Comparison of ENCODE assay signal across 18 mouse cellular contexts in the genomic region with DNA sequence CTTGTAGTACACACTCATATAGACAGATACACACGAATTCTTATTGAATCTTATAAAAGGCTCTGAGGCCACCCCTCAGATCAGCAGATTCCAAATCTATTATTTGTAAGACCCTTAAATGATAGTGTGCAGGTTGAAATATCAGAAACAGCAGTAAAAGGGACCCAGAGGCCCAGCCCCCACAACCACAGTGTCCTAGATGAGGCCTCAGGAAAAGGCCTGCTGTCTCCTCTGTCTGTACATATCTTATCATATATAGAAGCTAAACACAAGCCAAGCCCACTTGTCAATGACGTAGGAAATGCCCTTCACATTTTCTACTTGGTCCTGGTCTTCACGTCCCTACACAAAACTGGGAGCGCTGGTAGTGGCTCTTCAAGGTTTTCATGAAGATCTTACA.
"Had no signal": no experiment of that assay in that cellular context is flagged by ENCODE, and none has a peak within 500 bp of the region (broad histone marks: within the 10 kb centered on the region; RNA-seq: fewer than 3 reads in every experiment).

No protein-coding gene starts in this region.

- H3K4me2 ChIP-seq: lung, embryonic 15.5 days; midbrain, embryonic 15.5 days; neural tube, embryonic 12.5 days; neural tube, embryonic 15.5 days had no signal

- H3K4me3 ChIP-seq: lung, embryonic 15.5 days; megakaryocyte, embryonic 14.5 days; midbrain, embryonic 10.5 days; midbrain, embryonic 15.5 days; neural tube, embryonic 12.5 days; neural tube, embryonic 15.5 days had no signal

- H3K36me3 ChIP-seq: lung, embryonic 15.5 days; midbrain, embryonic 10.5 days; midbrain, embryonic 15.5 days; neural tube, embryonic 12.5 days had no signal

- ATAC-seq: midbrain, embryonic 15.5 days had no signal

- H3K9ac ChIP-seq: lung, embryonic 15.5 days; midbrain, embryonic 15.5 days; neural tube, embryonic 12.5 days; neural tube, embryonic 15.5 days had no signal

- H3K9me3 ChIP-seq: lung, embryonic 15.5 days; megakaryocyte, embryonic 14.5 days; midbrain, embryonic 10.5 days; midbrain, embryonic 15.5 days; neural tube, embryonic 12.5 days; neural tube, embryonic 15.5 days had no signal

- H3K4me1 ChIP-seq: lung, embryonic 15.5 days; midbrain, embryonic 15.5 days; neural tube, embryonic 12.5 days had no signal

- H3K27ac ChIP-seq: lung, embryonic 15.5 days; midbrain, embryonic 10.5 days; midbrain, embryonic 15.5 days; neural tube, embryonic 12.5 days; neural tube, embryonic 15.5 days had no signal

- DNase-seq: kidney, adult 11 months; kidney, adult 9 months; kidney, postnatal 14 days; kidney, postnatal 4 days; layer of hippocampus, adult 9-11 months; layer of hippocampus, postnatal 36 days; lung, postnatal 10 days; lung, postnatal 36 days; right cerebral cortex, adult 18-20 months; right cerebral cortex, postnatal 14 days; right cerebral cortex, postnatal 4 days; thymus, postnatal 25 days had no signal

- H3K27me3 ChIP-seq: lung, embryonic 15.5 days; megakaryocyte, embryonic 14.5 days; midbrain, embryonic 15.5 days; neural tube, embryonic 12.5 days; neural tube, embryonic 15.5 days had no signal
